Mouse (Mus musculus) kidney, adult 2 months (tissue): ENCODE measurements around the gene Klhl42.

Source experiments
- CTCF ChIP-seq: fragments of 200-500 bp; conservative IDR thresholded peaks from 2 replicates; pipeline ENCODE4 v1.5.1; 2011; ENCODE audit warnings: low read depth, mild to moderate bottlenecking, control low read depth, low read length, moderate library complexity, mixed read lengths; ENCODE audit not compliant: insufficient read depth, insufficient read length
- POLR2A ChIP-seq: fragments of 200-500 bp; IDR thresholded peaks from one replicate; pipeline ENCODE4 v1.6.1; 2011; ENCODE audit warnings: low read depth, low read length, control low read depth

DNA sequence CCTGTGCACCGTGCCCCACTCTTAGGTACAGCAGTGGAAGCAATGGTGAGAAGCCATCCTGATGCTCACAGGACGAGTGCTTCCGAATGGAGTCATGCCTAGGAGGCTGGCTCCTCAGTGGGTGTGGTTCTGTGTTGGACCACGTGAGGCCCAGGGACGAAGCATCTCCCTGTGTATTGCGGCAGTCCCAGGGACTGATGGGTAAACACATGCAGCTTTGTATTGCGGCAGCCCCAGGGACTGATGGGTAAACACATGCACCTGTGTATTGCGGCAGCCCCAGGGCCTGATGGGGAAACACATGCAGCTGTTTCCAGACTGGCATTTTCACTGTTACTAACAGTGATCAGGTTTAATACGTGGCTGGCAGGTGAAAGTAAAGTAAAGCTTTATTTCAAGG is 29.5 kb upstream of the Klhl42 start:
- TF ChIP-seq CTCF (no peak), POLR2A (no peak)
